Mouse (Mus musculus) ES-Bruce4 (cell line): ENCODE measurements around the gene Gm10553.
"Not testable (repeated sequence)": the region's sequence is repeated elsewhere in the genome, so short reads cannot be mapped to it uniquely, and the experiment has no call there.

Experiments
- CTCF ChIP-seq: IDR thresholded peaks from one replicate; pipeline ENCODE4 v1.8.1; 2011; ENCODE audit warnings: low read depth, low read length
- POLR2A ChIP-seq: IDR thresholded peaks from one replicate; pipeline ENCODE4 v1.8.1; 2011; ENCODE audit warnings: low read length; ENCODE audit not compliant: insufficient read depth

DNA sequence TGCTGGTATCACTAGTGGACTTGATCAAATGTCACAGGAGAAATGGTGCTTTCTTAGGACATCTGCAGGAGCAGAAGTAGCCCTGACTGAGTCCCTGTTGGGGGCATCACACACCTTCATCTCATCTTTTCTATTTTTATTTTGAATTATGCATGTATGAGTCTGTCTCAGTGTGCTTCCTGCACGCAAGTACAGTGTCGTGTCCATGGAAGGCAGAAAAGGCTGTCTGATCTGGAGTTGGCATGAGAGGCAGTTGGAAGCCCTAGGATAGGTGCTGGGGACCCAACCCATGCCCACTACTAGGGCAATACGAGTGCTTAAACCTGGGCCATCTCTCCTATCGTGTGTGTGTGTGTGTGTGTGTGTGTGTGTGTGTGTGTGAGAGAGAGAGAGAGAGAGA is 5.4 kb downstream of the Gm10553 start:
- TF ChIP-seq POLR2A, CTCF: not testable (repeated sequence)
